Mouse (Mus musculus) liver, adult 2 months (tissue): ENCODE results near the gene Tssk3. TPM values are rescaled to one million over a fixed set of nuclear protein-coding genes. Genes with fewer than 3 reads are reported as not detected.

Experiments used
- DNase-seq: peaks from one replicate; pipeline ENCODE4 v3.0.0-alpha.2; 2011; ENCODE audit warnings: low read depth, low spot score; ENCODE audit errors: extremely low read depth
- H3K27ac ChIP-seq: fragments of 200-500 bp; replicated peaks from 2 replicates; pipeline ENCODE4 v1.5.1; 2012; ENCODE audit warnings: low read depth, mild to moderate bottlenecking, control low read depth, inconsistent platforms, low read length; ENCODE audit not compliant: insufficient read depth
- H3K27me3 ChIP-seq: fragments of 200-500 bp; 2 replicates; pipeline ENCODE4 v1.6.1; 2012; ENCODE audit warnings: mild to moderate bottlenecking, moderate library complexity, low read length, inconsistent platforms; ENCODE audit not compliant: control insufficient read depth, insufficient read depth
- H3K36me3 ChIP-seq: fragments of 200-500 bp; 2 replicates; pipeline ENCODE4 v1.6.1; 2012; ENCODE audit warnings: low read length, inconsistent platforms; ENCODE audit not compliant: control insufficient read depth, insufficient read depth
- H3K4me1 ChIP-seq: fragments of 200-500 bp; 2 replicates; pipeline ENCODE4 v1.6.1; 2011; ENCODE audit warnings: low read length; ENCODE audit not compliant: control insufficient read depth, insufficient read depth
- H3K4me3 ChIP-seq: fragments of 200-500 bp; 2 replicates; pipeline ENCODE4 v1.5.1; 2011; ENCODE audit warnings: low read depth, mild to moderate bottlenecking, control low read depth, low read length, moderate library complexity; ENCODE audit not compliant: insufficient read depth
- H3K79me2 ChIP-seq: fragments of 200-500 bp; 2 replicates; pipeline ENCODE4 v1.6.1; 2012; ENCODE audit warnings: inconsistent platforms, mild to moderate bottlenecking, low read length, moderate library complexity; ENCODE audit not compliant: control insufficient read depth, insufficient read depth
- H3K9ac ChIP-seq: fragments of 200-500 bp; 2 replicates; pipeline ENCODE4 v1.6.1; 2012; ENCODE audit warnings: low read depth, mild to moderate bottlenecking, control low read depth, inconsistent platforms, low read length
- CTCF ChIP-seq: fragments of 200-500 bp; IDR thresholded peaks from 2 replicates; pipeline ENCODE4 v1.5.1; 2011; ENCODE audit warnings: low read depth, low read length, control low read depth
- POLR2A ChIP-seq: fragments of 200-500 bp; IDR thresholded peaks from 2 replicates; pipeline ENCODE4 v1.6.1; 2011; ENCODE audit warnings: low read length, control low read depth; ENCODE audit not compliant: insufficient read depth; ENCODE audit errors: extremely low read depth
- WGBS: fragments of 180-500 bp; shearing (Covaris S2); methylation state at CpG from one replicate; pipeline ENCODE4 v1.1.7; 2018; 5-methylcytosine and 5-hydroxymethylcytosine counted together
- polyA plus RNA-seq: library from polyadenylated mRNA; depleted of rRNA; stranded (reverse); fragments of >200 nt; gene quantifications from 2 replicates; pipeline ENCODE4 v1.2.3, GENCODE M21; 2012
- total RNA-seq: library from RNA; depleted of rRNA; stranded (reverse); fragments of >200 nt; gene quantifications from 2 replicates; pipeline ENCODE4 v1.2.3, GENCODE M21; 2014

Tssk3 gene
- total and polyA plus RNA-seq, 2 experiments: not detected

- TF ChIP-seq CTCF (no peak), POLR2A (no peak)
- WGBS: 96% methylated on average over 3 of the region's 3 CpGs
Measured at GRCm38 (mm10) chr4:129505511-129505910, 14.7 kb upstream of the Tssk3 start.

GRCm38 (mm10) chr4:129502901-129503444, 12.2 kb upstream of the Tssk3 start:
- TF ChIP-seq CTCF (no peak), POLR2A (no peak)
- WGBS: 60% methylated on average over 11 of the region's 11 CpGs
- Histone ChIP-seq H3K4me1 (no peaks in the 10 kb centered on the region; the same call in 1 of the 2 replicates), H3K79me2 (no peaks in the 10 kb centered on the region), H3K27me3 (no peaks in the 10 kb centered on the region), H3K9ac (no peak overlapping the region), H3K36me3 (no peaks in the 10 kb centered on the region), H3K27ac (no peak overlapping the region; the same call in 1 of the 2 replicates), H3K4me3 (no peak overlapping the region)
- peak; percentile 18 for DNase-seq

More at GRCm38 (mm10) chr4:129505511-129505910, 14.7 kb upstream of the Tssk3 start:
- H3K27ac ChIP-seq: no peak overlapping the region
- H3K4me3 ChIP-seq: no peak overlapping the region
- no peaks in the 10 kb centered on the region for H3K36me3 ChIP-seq
- H3K79me2 ChIP-seq: no peaks in the 10 kb centered on the region
- no peaks in the 10 kb centered on the region for H3K27me3 ChIP-seq
- H3K9ac ChIP-seq: no peak overlapping the region
- DNase-seq: no peak
- H3K4me1 ChIP-seq: no peaks in the 10 kb centered on the region; the same call in 1 of the 2 replicates

- no peak overlapping the region for H3K27ac ChIP-seq
- DNase-seq: no peak
- no peaks in the 10 kb centered on the region for H3K79me2 ChIP-seq
- no peaks in the 10 kb centered on the region; the same call in 1 of the 2 replicates for H3K4me1 ChIP-seq
- H3K9ac ChIP-seq: no peak overlapping the region
- TF ChIP-seq POLR2A (no peak), CTCF (no peak)
- no peaks in the 10 kb centered on the region for H3K27me3 ChIP-seq
- 64% methylated on average over 9 of the region's 9 CpGs for WGBS
- H3K36me3 ChIP-seq: no peaks in the 10 kb centered on the region
- no peak overlapping the region for H3K4me3 ChIP-seq
Measured at GRCm38 (mm10) chr4:129502327-129502888, 11.6 kb upstream of the Tssk3 start.

GRCm38 (mm10) chr4:129500607-129501566, 10.1 kb upstream of the Tssk3 start:
- 2% methylated on average over 43 of the region's 49 CpGs for WGBS
- H3K4me1 ChIP-seq: peaks cover 2% of the 10 kb centered on the region; the same call in 1 of the 2 replicates
- peak overlapping the region; percentile 72 for H3K4me3 ChIP-seq
- H3K27ac ChIP-seq: peak overlapping the region; percentile 79
- TF ChIP-seq CTCF (no peak), POLR2A (peak; percentile 73; the same call in 1 of the 2 replicates)
- DNase-seq: peak; percentile 74
- no peaks in the 10 kb centered on the region for H3K79me2 ChIP-seq
- no peaks in the 10 kb centered on the region for H3K36me3 ChIP-seq
- H3K9ac ChIP-seq: peak overlapping the region; percentile 83
- H3K27me3 ChIP-seq: no peaks in the 10 kb centered on the region

GRCm38 (mm10) chr4:129500017-129500416, 9.2 kb upstream of the Tssk3 start:
- Histone ChIP-seq H3K9ac (peak overlapping the region; percentile 83; the same call in 1 of the 2 replicates), H3K27me3 (no peaks in the 10 kb centered on the region), H3K36me3 (no peaks in the 10 kb centered on the region), H3K27ac (peak overlapping the region; percentile 79), H3K79me2 (no peaks in the 10 kb centered on the region), H3K4me1 (peaks cover 2% of the 10 kb centered on the region; the same call in 1 of the 2 replicates), H3K4me3 (no peak overlapping the region; the same call in 1 of the 2 replicates)
- WGBS: 78% methylated on average over 8 of the region's 8 CpGs
- no peak for TF ChIP-seq CTCF
- TF ChIP-seq POLR2A: no peak
- DNase-seq: no peak
